Mouse (Mus musculus): ENCODE measurements around the gene Btbd2.

Gene Btbd2

GRCm38 (mm10) chr10:80687850-80688249, 31.0 kb upstream of the Btbd2 start:
- peak; percentile 62 for DNase-seq (ENCODE audit: low spot score)

GRCm38 (mm10) chr10:80686617-80687016, 29.7 kb upstream of the Btbd2 start:
- no peak for DNase-seq (ENCODE audit: low spot score)

GRCm38 (mm10) chr10:80684984-80685383, 28.1 kb upstream of the Btbd2 start:
- no peak for DNase-seq (ENCODE audit: low spot score)

- peak; percentile 76 for DNase-seq (ENCODE audit: low spot score)
Measured at GRCm38 (mm10) chr10:80684214-80684613, 27.3 kb upstream of the Btbd2 start.

- DNase-seq (ENCODE audit: low spot score) = no peak
Measured at GRCm38 (mm10) chr10:80683647-80684046, 26.8 kb upstream of the Btbd2 start.

GRCm38 (mm10) chr10:80682003-80682402, 25.1 kb upstream of the Btbd2 start:
- no peak for DNase-seq (ENCODE audit: low spot score)

GRCm38 (mm10) chr10:80680260-80680696, 23.4 kb upstream of the Btbd2 start:
- no peak for DNase-seq (ENCODE audit: low spot score)

- no peak for DNase-seq (ENCODE audit: low spot score)
Measured at GRCm38 (mm10) chr10:80679556-80680259, 22.8 kb upstream of the Btbd2 start.

GRCm38 (mm10) chr10:80678601-80679377, 21.9 kb upstream of the Btbd2 start:
- DNase-seq (ENCODE audit: low spot score) = no peak

GRCm38 (mm10) chr10:80677942-80678436, 21.1 kb upstream of the Btbd2 start, which contains the start of gene Mknk2:
Mknk2 (minus strand) TSS chr10:80678112.
- DNase-seq (ENCODE audit: low spot score) = peak; percentile 86

GRCm38 (mm10) chr10:80677128-80677875, 20.4 kb upstream of the Btbd2 start:
- DNase-seq (ENCODE audit: low spot score) = no peak

GRCm38 (mm10) chr10:80676198-80676928, 19.5 kb upstream of the Btbd2 start:
- DNase-seq (ENCODE audit: low spot score) = peak; percentile 99

GRCm38 (mm10) chr10:80675405-80676197, 18.7 kb upstream of the Btbd2 start:
- DNase-seq (ENCODE audit: low spot score) = no peak

GRCm38 (mm10) chr10:80674851-80675404, 18.1 kb upstream of the Btbd2 start:
- DNase-seq (ENCODE audit: low spot score) = no peak

- no peak for DNase-seq (ENCODE audit: low spot score)
Measured at GRCm38 (mm10) chr10:80674161-80674711, 17.4 kb upstream of the Btbd2 start.

- DNase-seq (ENCODE audit: low spot score) = no peak
Measured at GRCm38 (mm10) chr10:80673690-80674089, 16.8 kb upstream of the Btbd2 start.

GRCm38 (mm10) chr10:80671936-80672690, 15.2 kb upstream of the Btbd2 start:
- no peak for DNase-seq (ENCODE audit: low spot score)

- DNase-seq (ENCODE audit: low spot score) = no peak
Measured at GRCm38 (mm10) chr10:80671251-80671650, 14.4 kb upstream of the Btbd2 start.

- no peak for DNase-seq (ENCODE audit: low spot score)
Measured at GRCm38 (mm10) chr10:80670531-80670930, 13.7 kb upstream of the Btbd2 start.

Measured in spleen, adult 12 weeks (tissue).